Mouse (Mus musculus) kidney, adult 18-20 months (tissue): Measurements from ENCODE around the gene Serpina3c.

Experiments used
- DNase-seq: peaks from one replicate; pipeline ENCODE4 v3.0.0; 2021

Serpina3c gene

DNA sequence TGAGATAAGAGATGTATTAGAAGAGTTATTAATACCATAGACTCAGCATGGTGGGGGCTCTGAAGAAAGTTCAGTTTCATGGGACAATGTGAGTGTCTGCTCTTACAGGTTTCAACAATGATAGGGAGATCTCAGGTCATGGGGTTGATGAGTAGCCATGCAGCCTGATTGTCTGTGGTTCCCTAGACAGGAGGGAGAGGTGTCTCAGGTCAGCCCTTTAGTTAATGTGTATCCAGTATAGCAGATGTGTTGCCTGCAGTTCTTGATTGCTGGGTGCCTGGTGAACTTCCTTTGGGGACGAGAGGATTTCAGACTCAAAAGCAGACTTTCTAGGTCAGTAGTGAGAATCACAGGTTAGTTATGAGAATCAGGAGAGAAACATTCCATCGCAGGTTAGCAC lies 45.2 kb downstream of the Serpina3c start:
- DNase-seq = peak; percentile 11

DNA sequence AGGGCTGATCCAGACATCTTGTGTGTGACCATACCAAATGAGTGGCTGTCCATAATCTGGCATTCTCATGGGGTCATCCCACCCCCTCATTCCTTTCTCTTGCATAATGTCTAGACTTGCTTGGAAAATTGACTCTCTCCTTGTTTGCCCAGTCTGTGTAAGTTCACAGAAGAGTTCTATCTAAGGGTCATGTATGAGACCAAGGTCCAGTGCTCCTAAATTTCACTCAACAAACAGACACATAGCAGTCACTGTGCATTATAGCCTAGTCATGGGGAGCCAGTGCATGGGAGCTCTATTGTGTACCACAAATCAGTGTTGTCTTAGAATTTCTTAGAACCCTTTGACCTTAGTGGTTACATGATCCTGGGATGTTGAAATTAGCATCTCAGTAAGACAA lies 46.8 kb downstream of the Serpina3c start:
- DNase-seq = no peak

DNA sequence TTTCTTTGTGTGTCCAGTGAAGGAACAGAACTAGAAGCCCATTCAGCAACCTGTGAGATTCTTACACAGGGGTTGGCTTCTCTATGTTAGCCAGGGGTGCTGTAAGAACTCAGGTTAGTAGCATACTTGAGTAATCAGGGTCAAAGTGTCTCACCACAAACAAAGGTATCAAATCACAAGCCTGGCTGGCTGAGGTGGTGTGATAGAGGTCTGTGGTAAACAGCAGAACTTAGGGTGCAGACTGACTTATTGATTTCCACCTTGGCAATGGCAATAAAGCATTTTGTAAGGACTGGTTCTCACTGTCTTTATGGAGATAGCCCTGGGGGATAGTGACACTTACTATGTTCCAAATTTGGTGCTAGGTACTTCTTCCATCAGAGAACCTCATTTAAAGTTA lies 47.8 kb downstream of the Serpina3c start:
- no peak for DNase-seq

DNA sequence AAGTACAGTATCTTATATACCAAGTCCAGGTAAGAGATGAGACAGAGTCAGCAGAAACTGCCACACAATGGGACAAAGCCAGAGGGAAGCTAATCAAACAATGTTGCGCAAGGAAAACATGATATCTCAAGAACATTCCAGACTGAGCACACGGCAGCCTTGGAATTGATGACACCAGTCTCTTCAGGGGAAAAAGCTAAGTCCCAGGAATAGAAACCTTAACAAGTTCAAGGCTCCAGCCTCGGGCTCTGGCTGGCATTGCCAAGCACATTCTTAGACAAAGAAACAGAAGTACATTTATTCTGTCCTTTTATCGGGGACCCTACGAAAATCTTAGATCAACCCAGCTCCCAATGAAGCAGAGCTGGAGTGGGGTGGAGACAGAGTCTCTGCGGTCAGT lies 52.9 kb downstream of the Serpina3c start, which contains the start of gene Serpina5:
Serpina5 (plus strand) TSS at position 346 of the 400 bp plus-strand sequence.
- DNase-seq = no peak
